Mouse (Mus musculus) forebrain, embryonic 15.5 days (tissue): ENCODE measurements at regions not wholly inside any gene's neighbourhood (a gene's known extent, or its start where the extent isn't known, plus 50 kb on each side); places are given as distances from the start of the nearest gene placed in this dataset.
A peak's percentile ranks its signal among the peaks of the same experiment; 100 is the strongest.

Experiments used
- ATAC-seq: fragments of 200-750 bp; cut with Nextera tagmentation; replicated peaks from 2 replicates; pipeline ENCODE4 v1.8.0; 2017; ENCODE audit warnings: mild to moderate bottlenecking, moderate TSS enrichment, moderate library complexity
- H3K27ac ChIP-seq: fragments of 300-500 bp; sonication (generic); replicated peaks from 2 replicates; pipeline ENCODE4 v1.5.1; 2015; ENCODE audit warnings: mild to moderate bottlenecking, inconsistent platforms
- H3K27me3 ChIP-seq: fragments of 300-500 bp; sonication (generic); 2 replicates; pipeline ENCODE4 v1.6.1; 2015; ENCODE audit warnings: inconsistent platforms
- H3K36me3 ChIP-seq: fragments of 300-500 bp; sonication (generic); 2 replicates; pipeline ENCODE4 v1.6.1; 2015; ENCODE audit warnings: mild to moderate bottlenecking, inconsistent platforms
- H3K4me1 ChIP-seq: fragments of 300-500 bp; sonication (generic); 2 replicates; pipeline ENCODE4 v1.6.1; 2015; ENCODE audit warnings: inconsistent platforms
- H3K4me2 ChIP-seq: fragments of 300-500 bp; sonication (generic); replicated peaks from 2 replicates; pipeline ENCODE4 v1.6.1; 2015; ENCODE audit warnings: mild to moderate bottlenecking, inconsistent platforms
- H3K4me3 ChIP-seq: fragments of 300-500 bp; sonication (generic); 2 replicates; pipeline ENCODE4 v1.5.1; 2015; ENCODE audit warnings: mild to moderate bottlenecking, inconsistent platforms
- H3K9ac ChIP-seq: fragments of 300-500 bp; sonication (generic); replicated peaks from 2 replicates; pipeline ENCODE4 v1.6.1; 2015; ENCODE audit warnings: mild to moderate bottlenecking, inconsistent platforms
- H3K9me3 ChIP-seq: fragments of 300-500 bp; sonication (generic); 2 replicates; pipeline ENCODE4 v1.6.1; 2016; ENCODE audit warnings: inconsistent platforms
- WGBS: fragments of 180-500 bp; shearing (Covaris S2); methylation state at CpG from one replicate; pipeline ENCODE4 v1.1.7; 2015; ENCODE audit warnings: mixed read lengths; 5-methylcytosine and 5-hydroxymethylcytosine counted together

DNA sequence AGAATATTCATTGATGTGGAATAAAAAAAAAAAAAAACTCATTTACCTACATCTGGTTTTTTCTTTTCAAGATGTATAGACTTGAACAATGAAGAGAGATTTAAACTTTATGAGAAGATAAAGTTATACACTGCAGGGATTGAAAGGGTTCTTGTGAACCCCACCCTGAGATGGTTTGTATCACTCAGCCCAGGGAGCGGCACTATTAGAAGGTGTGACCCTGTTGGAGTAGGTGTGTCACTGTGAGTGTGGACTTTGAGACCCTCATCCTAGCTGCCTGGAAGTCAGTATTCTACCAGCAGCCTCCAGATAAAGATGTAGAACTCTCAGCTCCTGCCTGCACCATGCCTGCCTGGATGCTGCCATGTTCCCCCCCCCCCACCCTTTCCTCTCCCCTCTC, 182.7 kb upstream of the Hnrnpa3 start:
- Histone ChIP-seq H3K36me3 (no peaks in the 10 kb centered on the region), H3K9ac (no peak overlapping the region), H3K9me3 (no peaks in the 10 kb centered on the region), H3K27ac (no peak overlapping the region), H3K27me3 (no peaks in the 10 kb centered on the region), H3K4me1 (no peaks in the 10 kb centered on the region; the same call in 1 of the 2 replicates), H3K4me2 (no peak overlapping the region), H3K4me3 (no peak overlapping the region)
- no peak for ATAC-seq
- 92% methylated on average over 1 of the region's 1 CpGs for WGBS

DNA sequence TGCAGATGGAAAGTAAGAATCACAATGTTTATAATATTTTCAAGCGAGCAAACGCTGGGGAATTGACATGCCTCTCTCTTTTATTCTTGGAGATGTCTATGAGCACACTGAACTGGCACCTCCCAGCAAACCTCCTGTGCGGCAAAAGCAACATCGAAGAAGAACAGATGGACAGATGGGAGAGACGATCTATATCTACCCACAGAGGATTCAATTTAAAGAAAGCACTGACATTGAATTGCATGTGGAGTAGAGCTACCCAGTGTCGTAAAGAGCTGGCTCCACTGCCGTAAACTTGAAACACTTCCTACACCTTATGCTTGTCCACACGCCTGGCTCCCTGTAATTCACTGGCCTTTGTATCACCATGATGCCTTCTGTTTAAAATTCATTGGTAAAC, 182.0 kb upstream of the Hnrnpa3 start:
- Histone ChIP-seq H3K4me1 (peaks cover 7% of the 10 kb centered on the region), H3K27me3 (no peaks in the 10 kb centered on the region), H3K9ac (no peak overlapping the region), H3K4me2 (no peak overlapping the region), H3K36me3 (no peaks in the 10 kb centered on the region), H3K9me3 (no peaks in the 10 kb centered on the region), H3K4me3 (no peak overlapping the region), H3K27ac (no peak overlapping the region)
- 66% methylated on average over 8 of the region's 8 CpGs for WGBS
- ATAC-seq: no peak

DNA sequence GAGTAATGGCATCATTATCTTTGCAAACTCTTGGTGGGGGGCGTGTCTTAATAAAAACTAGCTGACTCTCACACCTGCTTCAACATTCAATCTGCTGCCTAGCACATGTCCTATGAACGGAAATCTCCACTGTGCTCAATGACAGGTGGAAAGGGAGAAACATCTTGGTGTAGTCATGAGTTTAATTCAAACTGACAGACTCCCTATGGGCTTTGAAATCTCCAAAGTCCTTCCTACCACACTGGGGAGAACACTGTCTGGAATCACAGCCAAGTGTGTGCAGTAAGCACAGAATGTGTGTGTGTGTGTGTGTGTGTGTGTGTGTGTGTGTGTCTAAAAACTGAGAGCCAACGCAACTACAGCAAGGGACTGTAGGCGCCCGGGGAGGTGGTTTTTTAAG, 179.5 kb upstream of the Hnrnpa3 start:
- no peak overlapping the region for H3K27ac ChIP-seq
- no peak overlapping the region for H3K4me3 ChIP-seq
- H3K4me2 ChIP-seq: no peak overlapping the region
- no peaks in the 10 kb centered on the region for H3K9me3 ChIP-seq
- H3K4me1 ChIP-seq: peaks cover 7% of the 10 kb centered on the region
- no peak overlapping the region for H3K9ac ChIP-seq
- no peaks in the 10 kb centered on the region for H3K27me3 ChIP-seq
- H3K36me3 ChIP-seq: no peaks in the 10 kb centered on the region
- no peak for ATAC-seq
- 89% methylated on average over 5 of the region's 5 CpGs for WGBS

DNA sequence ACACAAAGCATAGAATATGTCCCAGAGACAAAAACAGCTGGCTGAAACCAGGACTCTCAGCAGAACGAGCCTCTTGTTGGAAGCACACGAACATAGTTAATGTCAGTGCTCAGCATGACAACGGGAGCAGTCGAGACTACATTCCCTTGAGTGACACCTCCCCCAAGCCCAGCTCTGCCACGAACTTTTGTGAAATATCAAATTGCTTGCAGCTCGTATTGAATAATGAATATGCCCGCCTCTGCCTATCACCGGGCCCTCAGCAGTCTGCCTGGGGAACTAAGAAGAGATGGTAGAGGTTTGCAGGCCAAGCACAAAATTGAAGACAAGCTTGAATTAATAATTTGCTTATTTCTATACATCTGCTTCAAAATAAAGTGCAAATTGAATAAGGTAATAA, 177.2 kb upstream of the Hnrnpa3 start:
- Histone ChIP-seq H3K27me3 (no peaks in the 10 kb centered on the region), H3K36me3 (no peaks in the 10 kb centered on the region), H3K27ac (peak overlapping the region; percentile 21; the same call in 1 of the 2 replicates), H3K4me2 (no peak overlapping the region), H3K4me1 (peaks cover 13% of the 10 kb centered on the region), H3K9ac (no peak overlapping the region), H3K4me3 (no peak overlapping the region), H3K9me3 (no peaks in the 10 kb centered on the region)
- no peak for ATAC-seq
- 40% methylated on average over 8 of the region's 8 CpGs for WGBS

DNA sequence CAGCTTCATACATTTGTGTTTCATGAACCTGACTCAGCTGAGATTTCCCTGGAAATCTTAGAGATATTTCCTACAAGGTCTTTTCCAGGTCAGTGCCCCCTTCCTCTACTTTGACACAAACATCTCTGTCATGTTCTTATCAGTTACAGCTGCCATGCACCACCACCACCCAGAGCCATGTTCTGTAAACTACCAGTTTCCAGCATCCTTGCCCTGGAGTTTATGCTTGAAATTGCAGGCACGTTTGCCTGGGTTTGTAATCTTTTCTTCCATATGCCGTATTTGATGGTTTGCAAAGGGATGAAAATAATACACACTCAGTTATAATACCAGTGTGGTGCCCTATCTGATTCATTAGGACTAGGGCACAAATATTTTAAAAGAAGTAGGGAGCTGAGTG, 176.6 kb upstream of the Hnrnpa3 start:
- 75% methylated on average over 2 of the region's 2 CpGs for WGBS
- H3K9me3 ChIP-seq: no peaks in the 10 kb centered on the region
- ATAC-seq: no peak
- H3K4me2 ChIP-seq: no peak overlapping the region
- H3K9ac ChIP-seq: no peak overlapping the region
- no peak overlapping the region for H3K4me3 ChIP-seq
- peaks cover 13% of the 10 kb centered on the region for H3K4me1 ChIP-seq
- H3K36me3 ChIP-seq: no peaks in the 10 kb centered on the region
- H3K27ac ChIP-seq: no peak overlapping the region
- H3K27me3 ChIP-seq: no peaks in the 10 kb centered on the region

DNA sequence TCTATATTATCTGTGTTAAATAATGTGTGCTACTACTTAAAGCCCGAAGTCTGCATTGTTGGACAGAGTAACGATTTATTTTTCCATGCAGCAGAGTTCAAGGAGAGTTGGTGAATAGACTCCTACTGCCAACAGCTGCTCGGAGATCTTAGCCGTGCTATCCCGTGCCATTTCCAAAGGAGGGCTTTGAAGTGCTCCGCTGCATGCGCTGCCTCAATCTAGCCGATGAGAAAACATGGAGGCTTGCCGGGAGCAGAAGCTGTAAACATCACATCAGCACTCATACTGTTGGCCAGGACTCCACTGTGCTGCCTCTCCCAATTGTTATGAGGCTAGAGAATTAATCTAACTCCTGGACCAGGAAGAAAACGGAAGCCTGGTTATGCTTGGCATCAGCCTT, 174.1 kb upstream of the Hnrnpa3 start:
- Histone ChIP-seq H3K36me3 (no peaks in the 10 kb centered on the region), H3K4me1 (peaks cover 13% of the 10 kb centered on the region), H3K9me3 (no peaks in the 10 kb centered on the region), H3K9ac (no peak overlapping the region), H3K4me2 (no peak overlapping the region), H3K27me3 (no peaks in the 10 kb centered on the region), H3K4me3 (no peak overlapping the region), H3K27ac (no peak overlapping the region)
- peak; percentile 46; the same call in 1 of the 2 replicates for ATAC-seq
- WGBS: 23% methylated on average over 10 of the region's 10 CpGs

DNA sequence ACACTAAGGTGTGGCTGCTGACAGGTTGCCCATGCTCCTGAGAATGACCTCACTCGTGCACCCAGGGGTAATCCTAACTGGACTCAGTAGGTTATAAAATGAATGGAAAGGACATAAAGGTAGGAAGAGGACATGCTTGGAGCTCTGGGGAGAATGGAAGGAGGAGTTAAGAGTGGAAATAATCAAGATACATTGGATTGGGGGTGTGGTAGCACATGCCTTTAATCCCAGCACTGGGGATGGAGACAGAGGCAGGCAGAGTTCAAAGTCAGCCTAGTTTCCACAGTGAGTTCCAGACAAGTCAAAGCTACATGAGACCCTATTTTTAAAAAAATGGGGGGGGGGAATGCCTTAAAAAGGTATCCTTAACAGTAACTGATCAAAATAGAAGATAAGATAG, 167.9 kb upstream of the Hnrnpa3 start:
- no peaks in the 10 kb centered on the region for H3K9me3 ChIP-seq
- no peaks in the 10 kb centered on the region for H3K36me3 ChIP-seq
- no peak overlapping the region for H3K4me2 ChIP-seq
- no peak overlapping the region for H3K27ac ChIP-seq
- no peak overlapping the region for H3K4me3 ChIP-seq
- no peak for ATAC-seq
- H3K27me3 ChIP-seq: no peaks in the 10 kb centered on the region
- 86% methylated on average over 1 of the region's 1 CpGs for WGBS
- H3K4me1 ChIP-seq: no peaks in the 10 kb centered on the region; the same call in 1 of the 2 replicates
- H3K9ac ChIP-seq: no peak overlapping the region

DNA sequence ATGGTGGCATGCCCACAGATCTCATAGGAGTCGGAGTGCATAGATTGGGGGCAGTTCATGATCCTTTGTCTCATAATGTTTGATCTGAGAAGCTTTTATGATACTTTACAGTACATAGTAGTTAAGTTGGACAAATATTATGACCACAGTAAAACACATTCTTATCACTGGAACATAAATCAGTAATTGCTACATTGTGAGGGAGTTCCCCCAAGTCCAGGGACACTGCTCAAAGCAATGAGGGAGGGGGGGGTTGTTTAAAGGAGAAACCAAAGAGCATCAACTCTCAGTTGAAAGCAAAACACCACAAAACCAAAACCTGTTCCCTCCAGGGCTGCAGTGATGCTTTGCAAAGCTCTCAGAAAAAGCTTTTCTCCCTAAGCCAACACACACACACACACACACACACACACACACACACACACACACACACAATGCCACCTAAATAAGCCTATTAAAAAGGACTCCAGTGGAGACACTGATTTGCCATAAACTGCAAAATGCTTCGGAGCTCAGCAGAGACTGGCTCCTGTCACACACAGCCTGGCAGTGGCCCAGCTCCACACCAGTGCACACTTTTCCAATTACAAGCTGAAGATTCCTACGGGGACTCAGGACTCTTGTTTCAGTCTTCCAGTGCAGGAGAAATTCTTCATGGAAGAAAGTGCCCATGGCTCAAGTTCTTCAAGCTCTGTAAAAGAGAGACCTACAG, 167.1 kb upstream of the Hnrnpa3 start:
- no peak for ATAC-seq

DNA sequence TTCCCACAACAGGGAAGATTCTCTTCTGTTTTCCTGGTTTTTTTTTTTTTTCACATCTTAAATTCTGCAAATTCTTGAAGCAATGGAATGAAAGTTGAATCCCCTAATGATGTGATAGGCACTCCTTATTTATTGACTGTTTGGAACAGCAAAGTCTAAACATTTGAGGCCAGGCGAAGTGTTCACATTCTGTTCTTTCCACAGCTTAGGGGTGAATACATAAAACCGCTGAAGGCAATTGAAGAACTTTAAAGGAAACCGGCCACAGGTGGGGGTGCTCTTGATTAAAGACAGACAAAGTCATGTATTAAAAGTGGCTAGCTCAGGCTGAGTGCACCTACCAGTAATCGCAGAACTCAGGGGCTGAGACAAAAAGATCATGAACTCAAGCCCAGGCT, 166.6 kb upstream of the Hnrnpa3 start:
- no peak for ATAC-seq
- no peak overlapping the region for H3K4me3 ChIP-seq
- 81% methylated on average over 4 of the region's 4 CpGs for WGBS
- H3K4me1 ChIP-seq: no peaks in the 10 kb centered on the region; the same call in 1 of the 2 replicates
- no peaks in the 10 kb centered on the region for H3K27me3 ChIP-seq
- no peak overlapping the region for H3K4me2 ChIP-seq
- H3K9me3 ChIP-seq: no peaks in the 10 kb centered on the region
- no peak overlapping the region for H3K27ac ChIP-seq
- H3K9ac ChIP-seq: no peak overlapping the region
- H3K36me3 ChIP-seq: no peaks in the 10 kb centered on the region

More for the DNA sequence above, 167.1 kb upstream of the Hnrnpa3 start:
- no peaks in the 10 kb centered on the region for H3K27me3 ChIP-seq
- no peak overlapping the region for H3K4me3 ChIP-seq
- H3K4me2 ChIP-seq: no peak overlapping the region
- no peaks in the 10 kb centered on the region for H3K36me3 ChIP-seq
- no peak overlapping the region for H3K27ac ChIP-seq
- 36% methylated on average over 3 of the region's 3 CpGs for WGBS
- no peaks in the 10 kb centered on the region for H3K9me3 ChIP-seq
- no peak overlapping the region for H3K9ac ChIP-seq
- H3K4me1 ChIP-seq: no peaks in the 10 kb centered on the region; the same call in 1 of the 2 replicates

DNA sequence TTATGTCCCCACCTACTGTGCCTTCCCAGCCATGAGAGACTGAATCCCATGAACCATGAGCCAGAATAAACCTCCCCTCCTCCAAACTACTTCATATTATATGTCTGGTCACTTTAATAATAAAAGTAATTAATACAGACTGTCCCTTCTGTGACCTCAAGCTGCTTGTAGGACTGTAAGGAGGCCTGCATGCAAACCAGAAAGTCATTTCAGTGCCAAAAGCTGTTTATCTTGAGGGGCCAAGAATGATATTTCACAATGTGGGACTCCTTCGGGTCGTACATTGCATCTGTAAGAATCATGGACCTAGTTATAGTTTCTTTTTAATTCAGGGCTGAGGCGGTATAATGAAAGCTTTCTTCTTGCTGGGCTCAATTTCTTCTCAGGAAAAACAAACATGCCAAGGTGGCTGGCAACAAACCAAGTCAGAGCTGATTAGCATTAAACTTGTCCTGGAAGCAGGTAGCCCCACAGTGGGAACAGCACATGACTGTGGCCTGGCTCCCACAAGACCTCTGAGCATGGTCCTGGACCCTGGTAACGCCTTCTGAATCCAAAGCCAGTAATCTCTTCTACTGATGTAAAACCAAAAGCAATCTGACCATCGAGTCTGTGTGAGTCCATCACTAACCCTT, 162.3 kb upstream of the Hnrnpa3 start:
- no peaks in the 10 kb centered on the region for H3K36me3 ChIP-seq
- no peaks in the 10 kb centered on the region; the same call in 1 of the 2 replicates for H3K4me1 ChIP-seq
- no peak overlapping the region for H3K4me2 ChIP-seq
- ATAC-seq: no peak
- no peaks in the 10 kb centered on the region for H3K9me3 ChIP-seq
- H3K9ac ChIP-seq: no peak overlapping the region
- WGBS: 71% methylated on average over 5 of the region's 5 CpGs
- no peak overlapping the region for H3K4me3 ChIP-seq
- H3K27ac ChIP-seq: no peak overlapping the region
- no peaks in the 10 kb centered on the region for H3K27me3 ChIP-seq

DNA sequence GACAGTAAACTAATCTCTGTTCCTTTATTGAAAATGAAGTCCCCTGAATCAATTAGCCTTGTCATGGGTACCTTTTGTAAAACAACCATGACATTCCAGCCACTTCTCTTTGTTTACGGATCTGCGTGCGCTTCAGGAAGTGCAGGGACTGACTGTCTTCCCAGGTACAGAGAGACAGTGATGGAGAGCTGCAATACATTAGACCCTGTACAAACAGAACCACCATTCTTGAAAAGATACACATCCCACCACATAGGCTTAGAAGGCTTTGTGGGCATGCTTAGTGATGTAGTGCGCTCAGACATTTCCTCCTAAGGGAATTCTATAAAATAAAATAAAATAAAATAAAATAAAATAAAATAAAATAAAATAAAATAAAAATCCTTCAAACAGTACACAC, 148.8 kb upstream of the Hnrnpa3 start:
- Histone ChIP-seq H3K36me3 (no peaks in the 10 kb centered on the region), H3K4me3 (no peak overlapping the region), H3K4me2 (no peak overlapping the region), H3K4me1 (peaks cover 11% of the 10 kb centered on the region; the same call in 1 of the 2 replicates), H3K27ac (no peak overlapping the region), H3K27me3 (no peaks in the 10 kb centered on the region), H3K9me3 (no peaks in the 10 kb centered on the region), H3K9ac (no peak overlapping the region)
- 42% methylated on average over 4 of the region's 4 CpGs for WGBS
- no peak for ATAC-seq

DNA sequence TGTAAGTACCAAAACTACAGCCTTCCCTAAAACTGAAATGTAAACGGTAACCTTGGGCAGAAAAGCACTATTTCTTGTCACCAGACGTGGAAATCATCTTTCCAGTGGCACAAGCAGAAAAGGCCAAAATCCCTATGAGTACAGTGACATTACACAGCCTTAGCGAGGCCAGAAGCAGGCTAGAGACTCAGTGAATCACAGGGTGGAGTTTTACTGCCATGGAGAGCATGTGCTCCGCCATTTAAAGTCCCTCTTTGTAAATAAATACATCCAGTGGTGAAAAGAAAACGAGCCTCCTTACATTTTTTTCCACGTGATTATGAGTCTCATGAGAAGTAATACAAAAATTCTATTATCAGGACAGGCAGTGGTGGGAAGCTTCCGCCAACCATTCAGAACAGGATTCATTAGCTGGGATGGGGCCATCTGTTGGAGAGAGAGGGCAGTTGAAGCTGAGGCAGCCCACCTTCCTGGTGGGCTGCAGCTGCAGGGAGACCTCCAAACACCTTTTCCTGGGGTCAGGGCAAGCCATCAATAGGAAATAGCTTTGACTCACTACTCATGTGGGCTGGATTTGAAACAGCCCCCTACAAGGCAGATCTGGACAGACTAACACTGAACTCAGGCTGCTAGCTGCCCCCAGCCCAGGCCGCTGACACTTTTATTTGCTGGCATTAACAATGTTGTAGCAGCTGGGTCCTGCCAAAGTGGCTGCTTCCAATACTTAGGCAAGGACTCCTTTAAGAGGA, 146.5 kb upstream of the Hnrnpa3 start:
- Histone ChIP-seq H3K4me2 (no peak overlapping the region), H3K36me3 (no peaks in the 10 kb centered on the region), H3K9ac (no peak overlapping the region), H3K27me3 (no peaks in the 10 kb centered on the region), H3K27ac (no peak overlapping the region), H3K4me3 (no peak overlapping the region), H3K9me3 (no peaks in the 10 kb centered on the region), H3K4me1 (peaks cover 11% of the 10 kb centered on the region; the same call in 1 of the 2 replicates)
- 70% methylated on average over 8 of the region's 8 CpGs for WGBS
- ATAC-seq: no peak
